Mouse (Mus musculus): ENCODE results near the gene D930020B18Rik. TPM values are rescaled to one million over a fixed set of nuclear protein-coding genes. Genes with fewer than 3 reads are reported as not detected.

D930020B18Rik gene
- 0.75 and 0.93 TPM in 2 replicates for polyA plus RNA-seq (2012; rRNA removed)

DNA sequence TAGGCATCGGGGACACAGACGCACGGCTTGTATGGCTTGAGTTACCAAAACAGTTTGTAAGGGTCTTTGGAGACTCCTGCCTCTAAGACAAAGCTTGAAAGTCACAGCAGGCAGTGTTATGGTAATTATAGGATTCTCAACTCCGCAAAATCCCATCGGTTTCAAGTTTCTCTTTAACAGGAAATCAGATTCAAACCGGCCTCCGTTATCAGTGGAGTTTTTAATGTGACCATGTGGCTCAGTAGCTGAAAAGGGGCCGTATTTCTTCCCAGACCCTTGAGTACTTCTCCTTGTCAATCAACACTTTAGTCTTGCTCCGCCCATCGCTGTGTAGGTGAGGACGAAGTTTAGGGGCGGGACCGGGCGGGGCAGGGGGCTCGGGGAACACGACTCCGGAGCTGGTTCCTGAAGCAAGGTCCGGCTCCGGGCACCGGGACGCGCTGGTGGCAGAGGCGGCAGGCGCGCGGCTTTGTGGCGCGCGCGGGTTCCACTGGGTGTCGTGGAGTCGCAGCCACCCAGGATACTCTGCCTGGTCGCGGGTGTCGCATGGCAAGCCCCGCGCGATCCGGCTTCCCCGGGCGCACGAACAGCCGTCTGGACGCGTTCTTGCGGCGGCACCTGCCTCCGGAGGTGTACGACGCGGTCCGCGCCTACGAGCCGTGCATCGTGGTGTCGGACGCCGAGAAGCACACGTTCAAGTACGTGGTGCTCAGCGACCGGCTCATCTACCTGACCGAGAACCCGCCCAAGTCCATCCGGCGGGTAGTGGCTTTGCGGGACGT lies at the start of gene D930020B18Rik:
D930020B18Rik (plus strand) TSS at position 317 of the 782 bp plus-strand sequence.

DNA sequence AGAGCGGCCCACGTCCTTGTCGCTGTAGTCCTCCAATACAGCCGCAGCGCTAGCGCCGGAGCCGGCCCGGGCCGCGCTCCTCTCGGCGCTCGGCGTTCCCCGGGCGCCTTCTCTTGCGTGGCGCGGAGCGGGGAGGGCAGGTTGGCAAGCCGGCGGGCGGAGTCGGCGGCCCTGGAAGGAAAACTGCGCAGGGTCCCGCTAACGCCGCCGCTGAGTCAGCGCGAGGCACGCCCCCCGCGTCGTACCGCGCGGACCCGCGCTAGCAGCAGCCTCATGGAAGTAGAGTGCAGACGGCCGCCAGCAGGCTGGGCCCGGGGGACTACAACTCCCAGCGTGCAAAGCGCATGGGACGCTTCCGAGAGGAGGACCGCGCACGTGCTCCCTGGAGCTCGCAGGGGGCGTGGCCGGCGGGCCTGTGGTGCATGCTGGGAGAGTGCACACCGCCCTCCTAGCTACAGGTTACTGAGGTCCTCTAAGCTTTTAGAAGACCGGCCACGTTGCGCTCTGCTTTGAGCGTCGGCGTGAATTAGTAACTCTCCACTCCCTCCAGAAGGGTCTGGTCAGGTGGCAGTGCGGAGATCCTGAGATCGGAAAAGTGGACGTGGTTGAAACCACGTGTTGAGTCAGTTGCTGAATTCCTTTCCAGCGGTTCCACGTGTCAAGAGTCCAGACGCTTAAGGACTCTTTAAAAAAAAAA lies 15.1 kb upstream of the D930020B18Rik start, which contains the start of gene Xpot:
Xpot (minus strand) TSS at position 147 of the 697 bp plus-strand sequence.

DNA sequence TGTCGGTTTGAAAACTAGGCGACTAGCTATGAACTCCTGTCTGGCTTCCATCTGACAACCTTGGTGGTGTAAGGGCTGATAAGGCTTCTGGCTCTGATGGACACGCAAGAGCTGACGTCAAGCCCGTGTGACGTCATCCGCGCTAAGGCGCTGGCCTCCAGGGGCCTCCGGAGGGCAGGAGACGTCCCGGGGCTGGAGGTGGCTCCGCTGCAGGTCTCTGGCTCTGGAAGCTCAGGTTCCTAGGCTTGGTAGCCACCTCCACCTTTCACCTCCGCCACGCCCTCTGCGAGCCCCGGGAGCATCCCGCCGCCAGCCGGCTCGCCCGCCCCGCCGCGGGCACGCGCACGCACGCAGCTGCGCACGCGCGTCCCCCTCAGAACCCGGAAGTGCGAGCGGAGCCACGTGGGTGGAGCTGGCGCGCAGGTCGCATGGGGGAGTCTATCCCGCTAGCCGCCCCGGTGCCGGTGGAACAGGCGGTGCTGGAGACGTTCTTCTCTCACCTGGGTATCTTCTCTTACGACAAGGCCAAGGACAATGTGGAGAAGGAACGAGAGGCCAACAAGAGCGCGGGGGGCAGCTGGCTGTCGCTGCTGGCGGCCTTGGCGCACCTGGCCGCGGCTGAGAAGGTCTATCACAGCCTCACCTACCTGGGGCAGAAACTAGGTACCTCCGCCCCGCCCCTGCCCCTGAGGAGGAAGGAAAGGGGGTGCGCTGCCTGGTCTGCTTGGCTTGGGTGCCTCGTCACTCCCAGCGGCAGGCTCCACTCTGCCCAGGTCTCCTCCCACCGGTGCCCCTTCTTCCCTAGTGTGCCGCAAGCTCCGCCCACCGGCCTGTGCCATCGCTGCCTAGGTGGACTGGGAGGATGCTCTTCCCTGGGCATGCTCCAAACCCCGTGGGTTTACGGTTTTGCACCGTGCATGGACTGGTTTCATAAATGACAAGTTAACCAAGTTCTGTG lies 98.4 kb downstream of the D930020B18Rik start, which contains the start of gene BC048403:
BC048403 (plus strand) TSS at position 390 of the 958 bp plus-strand sequence.

Other genes with a start within 250 kb of the D930020B18Rik start
- 43.8 and 58.9 TPM in 2 replicates for gene Rassf3, start 165.2 kb upstream of the D930020B18Rik start, polyA plus RNA-seq (2012; rRNA removed)
- gene Tbk1, start 54.8 kb upstream of the D930020B18Rik start, polyA plus RNA-seq (2012; rRNA removed), result 7.7 and 7.8 TPM in 2 replicates
- gene Xpot, start 15.3 kb upstream of the D930020B18Rik start, polyA plus RNA-seq (2012; rRNA removed), result 55.6 and 60.0 TPM in 2 replicates
- gene BC048403, start 98.3 kb downstream of the D930020B18Rik start, polyA plus RNA-seq (2012; rRNA removed), result 5.3 and 5.8 TPM in 2 replicates